In genomic region chr9:110743456-110744323, GRCm38 (mm10) we compare ENCODE assay signal across 7 mouse cellular contexts. TPM values are rescaled to one million over a fixed set of nuclear protein-coding genes. Genes with fewer than 3 reads are reported as not detected.
A peak's percentile ranks its signal among the peaks of the same experiment; 100 is the strongest.
DNase-seq lines count a peak whose midpoint lies in the region; ATAC-seq lines count a peak whose summit lies in the region.

No protein-coding gene starts in this region.

- H3K27ac ChIP-seq in forebrain, embryonic 15.5 days (replicated peaks), result no peak overlapping the region
- peak overlapping the region; percentile 86 for H3K27ac ChIP-seq in kidney, embryonic 14.5 days (ENCODE audit: low read depth, low read length)

- H3K36me3 ChIP-seq in forebrain, embryonic 15.5 days, result no peaks in the 10 kb centered on the region
- no peaks in the 10 kb centered on the region; the same call in 1 of the 2 replicates for H3K36me3 ChIP-seq in kidney, embryonic 14.5 days (ENCODE audit: control insufficient read depth, insufficient read depth, low read length)

- H3K4me1 ChIP-seq in forebrain, embryonic 15.5 days, result peaks cover 22% of the 10 kb centered on the region
- peaks cover 39% of the 10 kb centered on the region for H3K4me1 ChIP-seq in kidney, embryonic 14.5 days (ENCODE audit: control insufficient read depth, insufficient read depth, low read length)

- H3K4me2 ChIP-seq in forebrain, embryonic 15.5 days (replicated peaks), result peak overlapping the region; percentile 98
- H3K4me2 ChIP-seq in kidney, embryonic 14.5 days (replicated peaks; ENCODE audit: low read depth, low read length), result peak overlapping the region; percentile 89

- H3K27me3 ChIP-seq in forebrain, embryonic 15.5 days, result peaks cover 30% of the 10 kb centered on the region
- H3K27me3 ChIP-seq in kidney, embryonic 14.5 days (ENCODE audit: control insufficient read depth, insufficient read depth, low read length), result peaks cover 7% of the 10 kb centered on the region; the same call in 1 of the 2 replicates

- peak; percentile 30 for DNase-seq in thymus, postnatal 14 days
- no peak for DNase-seq in thymus, postnatal 10 days (ENCODE audit: low spot score in 2 of 2)
- peak; percentile 53 for DNase-seq in mesoderm, embryonic 11.5 days (ENCODE audit: low read depth, low spot score)
- DNase-seq in frontal cortex, postnatal 10 days (ENCODE audit: low spot score in 2 of 2), result no peak

- no peaks in the 10 kb centered on the region for H3K9me3 ChIP-seq in forebrain, embryonic 15.5 days
- H3K9me3 ChIP-seq in kidney, embryonic 14.5 days (ENCODE audit: control insufficient read depth, low read length), result no peaks in the 10 kb centered on the region

- peak; percentile 56; the same call in 1 of the 2 replicates for ATAC-seq in forebrain, embryonic 15.5 days (replicated peaks)
- peak; percentile 32 for ATAC-seq in kidney, embryonic 14.5 days (ENCODE audit: low FRiP score, low TSS enrichment)
- ATAC-seq in inflammation-experienced regulatory T-cells, adult 6 months, result no peak

- H3K4me3 ChIP-seq in forebrain, embryonic 15.5 days, result peak overlapping the region; percentile 62
- peak overlapping the region; percentile 73 for H3K4me3 ChIP-seq in kidney, embryonic 14.5 days (ENCODE audit: low read length)

- WGBS in forebrain, embryonic 15.5 days, result 2% methylated on average over 56 of the region's 63 CpGs
- WGBS in kidney, embryonic 14.5 days, result 4% methylated on average over 50 of the region's 63 CpGs

- H3K9ac ChIP-seq in forebrain, embryonic 15.5 days (replicated peaks), result peak overlapping the region; percentile 64
- H3K9ac ChIP-seq in kidney, embryonic 14.5 days (ENCODE audit: low read depth, low read length), result peak overlapping the region; percentile 88

RNA-seq across cellular contexts. Expression of gene Myl3, which starts 2.0 kb away (rescaled TPM):
- 0.45 and 1.3 TPM in 2 replicates for polyA plus RNA-seq in forebrain, embryonic 15.5 days (2015; fragmentation: Nextera tagmentation; extraction: Ambion mirVana)
- polyA plus RNA-seq in kidney, embryonic 14.5 days (2014; fragmentation: Nextera tagmentation; extraction: Ambion mirVana), result 0.96 and 1.4 TPM in 2 replicates
- not detected for polyA plus RNA-seq in inflammation-experienced regulatory T-cells, adult 6 months (2017; shearing (Covaris generic))

RNA-seq across cellular contexts. Expression of gene Pth1r, which starts 3.3 kb away (rescaled TPM):
- 6.3 and 7.0 TPM in 2 replicates for polyA plus RNA-seq in forebrain, embryonic 15.5 days (2015; fragmentation: Nextera tagmentation; extraction: Ambion mirVana)
- 27.3 and 40.9 TPM in 2 replicates for polyA plus RNA-seq in kidney, embryonic 14.5 days (2014; fragmentation: Nextera tagmentation; extraction: Ambion mirVana)
- not detected for polyA plus RNA-seq in inflammation-experienced regulatory T-cells, adult 6 months (2017; shearing (Covaris generic))

RNA-seq across cellular contexts. Expression of gene Prss42, which starts 54.3 kb away (rescaled TPM):
- polyA plus RNA-seq in forebrain, embryonic 15.5 days (2015; fragmentation: Nextera tagmentation; extraction: Ambion mirVana), result not detected in 2 replicates
- not detected in 2 replicates for polyA plus RNA-seq in kidney, embryonic 14.5 days (2014; fragmentation: Nextera tagmentation; extraction: Ambion mirVana)
- polyA plus RNA-seq in inflammation-experienced regulatory T-cells, adult 6 months (2017; shearing (Covaris generic)), result not detected

Comparison
In these comparisons a context has a peak if more than half of its experiments do, and no peak if none do; other contexts are left out.
1. DNase-seq: peak in thymus, postnatal 14 days (single experiment) and mesoderm, embryonic 11.5 days (single experiment); none in thymus, postnatal 10 days (0 of 2) and frontal cortex, postnatal 10 days (0 of 2).